Mouse (Mus musculus): ENCODE results near the gene Ago1. TPM values are rescaled to one million over a fixed set of nuclear protein-coding genes. Genes with fewer than 3 reads are reported as not detected.

Ago1 gene
- 5.4 and 5.7 TPM in 2 replicates for polyA plus RNA-seq (2015; fragmentation: Nextera tagmentation; extraction: Ambion mirVana)

DNA sequence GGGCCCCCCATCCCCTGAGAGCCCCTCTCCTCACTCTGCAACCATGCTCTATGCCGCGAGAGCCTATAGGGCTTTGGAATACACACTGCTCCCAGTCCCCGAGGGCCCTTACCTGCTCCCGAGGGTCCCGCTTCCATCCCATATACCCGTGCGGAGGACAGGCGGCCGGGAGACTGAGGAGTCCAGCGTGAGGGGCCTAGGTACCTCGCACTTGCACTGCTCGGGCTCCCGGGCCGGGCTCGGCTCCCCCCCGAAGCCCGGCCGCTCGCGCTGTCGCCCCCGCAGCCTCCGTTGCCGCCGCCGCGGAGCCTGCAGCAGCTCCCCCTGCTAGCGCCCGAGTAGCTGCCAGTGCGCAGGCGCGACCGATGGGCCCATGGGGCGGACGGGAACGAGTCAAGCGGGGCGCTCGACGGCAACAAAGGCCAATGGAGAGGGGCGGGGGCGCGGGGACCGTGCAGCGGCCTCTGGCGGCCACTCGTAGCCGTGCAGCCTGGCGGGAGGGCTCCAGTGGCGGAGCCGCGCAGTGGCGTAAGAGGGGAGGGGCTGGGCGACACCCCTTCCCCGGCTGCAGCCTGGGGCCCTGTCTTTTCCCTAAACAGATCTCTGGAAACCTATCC lies at the start of gene Ago1:
Gene Ago1 (minus strand): TSS at position 299 of the 617 bp plus-strand sequence.
- TF ChIP-seq EP300 (IDR thresholded peaks at IDR 0.05): no peak
- TF ChIP-seq CTCF (IDR thresholded peaks at IDR 0.05): peak; percentile 98
- WGBS: under 1% methylated on average over 39 of the region's 55 CpGs

DNA sequence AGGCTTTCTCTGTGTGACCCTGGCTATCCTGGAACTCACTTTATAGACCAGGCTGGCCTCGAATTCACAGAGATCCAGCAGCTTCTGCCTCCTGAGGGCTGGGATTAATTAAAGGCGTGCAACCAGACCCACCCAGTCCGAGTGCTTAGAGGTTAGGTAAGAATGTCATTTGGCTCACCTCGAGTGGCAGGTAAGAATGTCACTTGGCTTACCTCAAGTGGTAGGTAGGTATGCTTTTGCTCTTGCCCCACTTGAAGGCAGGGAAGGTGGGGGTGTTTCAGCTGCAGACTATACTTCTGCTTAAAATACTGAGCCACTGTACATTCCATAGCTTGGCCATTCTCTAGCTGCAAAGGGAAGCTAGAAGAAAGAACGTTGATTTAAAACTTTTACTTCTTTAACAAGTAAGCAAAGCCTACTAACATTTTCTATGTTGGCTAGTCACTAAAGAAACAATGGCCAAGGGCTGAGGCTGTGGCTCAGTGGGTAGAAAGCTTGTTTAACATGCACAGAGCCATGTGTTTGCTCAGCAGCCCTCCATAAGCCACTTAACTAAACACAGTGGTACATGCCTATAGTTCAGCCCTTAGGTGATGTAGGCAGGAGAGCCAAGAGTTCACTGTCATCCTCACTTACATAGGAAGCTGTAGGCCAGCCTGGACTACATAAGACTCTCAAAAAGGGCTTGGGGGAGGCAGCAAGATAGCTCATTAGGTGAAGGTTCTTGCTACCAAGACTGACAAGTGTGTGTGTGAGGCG lies 44.1 kb upstream of the Ago1 start:
- Histone ChIP-seq H3K9me3 (ENCODE audit: low read length) (no peaks in the 10 kb centered on the region), H3K9ac (replicated peaks; ENCODE audit: low read depth) (no peak overlapping the region), H3K27ac (ENCODE audit: low read length) (peak overlapping the region; percentile 84), H3K4me3 (ENCODE audit: low read depth, low read length) (no peak overlapping the region), H3K4me1 (ENCODE audit: insufficient read depth, low read depth, low read length) (no peaks in the 10 kb centered on the region), H3K4me2 (replicated peaks; ENCODE audit: low read depth, low read length) (no peak overlapping the region), H3K36me3 (ENCODE audit: insufficient read depth, low read length) (peaks cover 9% of the 10 kb centered on the region; the same call in 1 of the 2 replicates), H3K27me3 (replicated peaks; ENCODE audit: insufficient read depth, low read length) (no peaks in the 10 kb centered on the region)
- WGBS: 59% methylated on average over 6 of the region's 6 CpGs
- DNase-seq (ENCODE audit: low spot score): peak; percentile 94
- TF ChIP-seq EP300 (IDR thresholded peaks at IDR 0.05): peak; percentile 98
- no peak for TF ChIP-seq CTCF (IDR thresholded peaks at IDR 0.05)
- ATAC-seq: peak; percentile 95

More for the DNA sequence above, at the start of gene Ago1:
- Histone ChIP-seq H3K9ac (replicated peaks; ENCODE audit: low read depth) (peak within 1 kb of the TSS; percentile 73), H3K27ac (ENCODE audit: low read length) (peak within 1 kb of the TSS; percentile 85), H3K4me3 (ENCODE audit: low read depth, low read length) (peak within 1 kb of the TSS; percentile 90), H3K36me3 (ENCODE audit: insufficient read depth, low read length) (no peaks in the 10 kb centered on the region), H3K9me3 (ENCODE audit: low read length) (no peaks in the 10 kb centered on the region), H3K27me3 (replicated peaks; ENCODE audit: insufficient read depth, low read length) (no peaks in the 10 kb centered on the region), H3K4me1 (ENCODE audit: insufficient read depth, low read depth, low read length) (peaks cover 16% of the 10 kb centered on the region; the same call in 1 of the 2 replicates), H3K4me2 (replicated peaks; ENCODE audit: low read depth, low read length) (peak within 1 kb of the TSS; percentile 83)
- DNase-seq (ENCODE audit: low spot score) (peak; percentile 97), ATAC-seq (peak; percentile 88)

GRCm38 (mm10) chr4:126511013-126511412 lies 42.6 kb upstream of the Ago1 start:
- no peak overlapping the region for H3K4me2 ChIP-seq (replicated peaks; ENCODE audit: low read depth, low read length)
- peaks cover 13% of the 10 kb centered on the region for H3K36me3 ChIP-seq (ENCODE audit: insufficient read depth, low read length)
- TF ChIP-seq EP300 (IDR thresholded peaks at IDR 0.05) (peak; percentile 96), CTCF (IDR thresholded peaks at IDR 0.05) (no peak)
- no peaks in the 10 kb centered on the region for H3K9me3 ChIP-seq (ENCODE audit: low read length)
- no peak overlapping the region for H3K9ac ChIP-seq (replicated peaks; ENCODE audit: low read depth)
- ATAC-seq (peak; percentile 49), DNase-seq (ENCODE audit: low spot score) (peak; percentile 70)
- peak overlapping the region; percentile 73 for H3K27ac ChIP-seq (ENCODE audit: low read length)
- WGBS: 57% methylated on average over 5 of the region's 5 CpGs
- H3K27me3 ChIP-seq (replicated peaks; ENCODE audit: insufficient read depth, low read length): no peaks in the 10 kb centered on the region
- H3K4me1 ChIP-seq (ENCODE audit: insufficient read depth, low read depth, low read length): no peaks in the 10 kb centered on the region
- no peak overlapping the region for H3K4me3 ChIP-seq (ENCODE audit: low read depth, low read length)

GRCm38 (mm10) chr4:126509072-126509471 lies 40.7 kb upstream of the Ago1 start:
- Histone ChIP-seq H3K4me1 (ENCODE audit: insufficient read depth, low read depth, low read length) (no peaks in the 10 kb centered on the region), H3K9ac (replicated peaks; ENCODE audit: low read depth) (no peak overlapping the region), H3K27ac (ENCODE audit: low read length) (no peak overlapping the region), H3K9me3 (ENCODE audit: low read length) (no peaks in the 10 kb centered on the region), H3K4me3 (ENCODE audit: low read depth, low read length) (no peak overlapping the region), H3K27me3 (replicated peaks; ENCODE audit: insufficient read depth, low read length) (no peaks in the 10 kb centered on the region), H3K4me2 (replicated peaks; ENCODE audit: low read depth, low read length) (no peak overlapping the region), H3K36me3 (ENCODE audit: insufficient read depth, low read length) (peaks cover 13% of the 10 kb centered on the region)
- DNase-seq (ENCODE audit: low spot score) (no peak), ATAC-seq (no peak)
- WGBS: 84% methylated on average over 2 of the region's 2 CpGs
- TF ChIP-seq CTCF (IDR thresholded peaks at IDR 0.05) (no peak), EP300 (IDR thresholded peaks at IDR 0.05) (no peak)

GRCm38 (mm10) chr4:126508110-126508899 lies 39.9 kb upstream of the Ago1 start:
- Histone ChIP-seq H3K4me1 (ENCODE audit: insufficient read depth, low read depth, low read length) (no peaks in the 10 kb centered on the region), H3K9ac (replicated peaks; ENCODE audit: low read depth) (no peak overlapping the region), H3K27ac (ENCODE audit: low read length) (no peak overlapping the region), H3K4me2 (replicated peaks; ENCODE audit: low read depth, low read length) (no peak overlapping the region), H3K9me3 (ENCODE audit: low read length) (no peaks in the 10 kb centered on the region), H3K36me3 (ENCODE audit: insufficient read depth, low read length) (peaks cover 13% of the 10 kb centered on the region), H3K4me3 (ENCODE audit: low read depth, low read length) (no peak overlapping the region), H3K27me3 (replicated peaks; ENCODE audit: insufficient read depth, low read length) (no peaks in the 10 kb centered on the region)
- ATAC-seq (no peak), DNase-seq (ENCODE audit: low spot score) (no peak)
- TF ChIP-seq CTCF (IDR thresholded peaks at IDR 0.05) (no peak), EP300 (IDR thresholded peaks at IDR 0.05) (no peak)
- WGBS: 64% methylated on average over 14 of the region's 14 CpGs

DNA sequence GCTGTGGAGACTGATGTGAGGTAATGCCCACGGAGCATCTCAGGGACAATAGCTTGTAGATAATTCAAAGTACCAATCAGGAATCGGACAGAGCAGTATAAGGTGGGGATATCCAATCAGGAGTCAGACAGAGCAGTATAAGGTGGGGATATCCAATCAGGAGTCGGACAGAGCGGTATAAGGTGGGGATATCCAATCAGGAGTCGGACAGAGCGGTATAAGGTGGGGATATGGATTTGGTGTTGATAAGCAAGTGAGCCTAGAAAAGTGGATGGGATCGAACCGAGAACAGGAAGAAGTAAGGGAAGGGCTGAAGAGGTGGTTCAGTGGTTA lies 34.6 kb upstream of the Ago1 start:
- TF ChIP-seq CTCF (IDR thresholded peaks at IDR 0.05) (peak; percentile 11; the same call in 1 of the 2 replicates), EP300 (IDR thresholded peaks at IDR 0.05) (no peak)
- Histone ChIP-seq H3K9me3 (ENCODE audit: low read length) (no peaks in the 10 kb centered on the region), H3K27me3 (replicated peaks; ENCODE audit: insufficient read depth, low read length) (no peaks in the 10 kb centered on the region), H3K4me3 (ENCODE audit: low read depth, low read length) (no peak overlapping the region), H3K4me2 (replicated peaks; ENCODE audit: low read depth, low read length) (no peak overlapping the region), H3K27ac (ENCODE audit: low read length) (no peak overlapping the region), H3K9ac (replicated peaks; ENCODE audit: low read depth) (no peak overlapping the region), H3K36me3 (ENCODE audit: insufficient read depth, low read length) (peaks cover 7% of the 10 kb centered on the region), H3K4me1 (ENCODE audit: insufficient read depth, low read depth, low read length) (no peaks in the 10 kb centered on the region)
- DNase-seq (ENCODE audit: low spot score): no peak
- 59% methylated on average over 8 of the region's 8 CpGs for WGBS
- peak; percentile 38; the same call in 1 of the 2 replicates for ATAC-seq

All from lung, postnatal 0 days (tissue).